Mouse (Mus musculus): ENCODE data around the gene H2-M11. TPM values are rescaled to one million over a fixed set of nuclear protein-coding genes. Genes with fewer than 3 reads are reported as not detected.

H2-M11 gene
- total RNA-seq (2021) = not detected
- long read RNA-seq, experiment 1 = 0 reads
- long read RNA-seq, experiment 2 = 0 reads

DNA sequence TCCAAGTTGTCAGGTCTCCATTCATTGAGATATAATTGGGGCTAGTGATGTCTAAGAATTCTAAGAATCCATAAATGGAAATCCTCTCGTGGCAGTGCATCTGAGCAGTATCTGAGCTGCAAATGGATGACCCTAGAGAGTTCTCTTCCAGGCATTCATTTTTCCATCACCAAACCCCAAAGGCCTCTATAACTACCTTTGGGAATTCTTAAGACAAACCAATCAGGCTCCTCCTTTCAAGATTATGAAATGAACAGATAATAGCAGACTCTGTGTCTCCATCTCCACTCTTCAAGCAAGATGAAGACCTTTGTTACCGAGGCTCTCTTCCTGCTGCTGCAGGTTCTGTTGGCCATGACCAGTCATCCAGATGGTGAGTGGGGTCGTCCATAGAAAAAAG is at the start of gene H2-M11:
H2-M11 (plus strand) TSS at position 301 of the 400 bp plus-strand sequence.
- DNase-seq (ENCODE audit: low spot score in 2 of 2) = no peak

DNA sequence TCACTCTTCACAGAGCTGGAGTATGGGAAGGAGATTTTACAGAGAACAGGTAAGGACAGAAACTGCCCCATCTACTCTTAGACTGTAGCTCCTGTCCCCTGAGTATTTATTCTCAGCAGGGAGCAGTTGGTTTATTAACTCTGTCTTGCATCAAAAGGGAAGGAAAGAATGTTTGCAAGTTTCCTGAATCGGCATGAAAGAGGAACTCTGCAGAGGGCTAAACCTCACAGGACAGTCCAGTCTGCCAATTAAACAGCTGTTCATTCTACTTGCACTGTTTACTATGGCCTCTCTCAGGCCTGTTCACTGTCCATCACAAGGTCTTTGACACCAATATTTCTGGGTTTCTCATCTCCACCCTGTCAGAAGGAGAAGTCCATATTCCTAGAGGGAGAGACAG is 46.4 kb upstream of the H2-M11 start:
- no peak for DNase-seq (ENCODE audit: low spot score in 2 of 2)

GRCm38 (mm10) chr17:36503910-36504309 is 43.0 kb upstream of the H2-M11 start:
- no peak for DNase-seq (ENCODE audit: low spot score in 2 of 2)

Other genes with a start within 250 kb of the H2-M11 start
- not detected for gene H2-M10.1, start 220.9 kb upstream of the H2-M11 start, total RNA-seq (2021)
- gene H2-M10.3, start 178.7 kb upstream of the H2-M11 start, total RNA-seq (2021) = not detected
- not detected for gene H2-M10.4, start 84.7 kb upstream of the H2-M11 start, total RNA-seq (2021)
- gene H2-M9, start 95.6 kb downstream of the H2-M11 start, total RNA-seq (2021) = not detected
- gene H2-M1, start 125.1 kb downstream of the H2-M11 start, total RNA-seq (2021) = not detected
- gene H2-M10.5, start 225.8 kb downstream of the H2-M11 start, total RNA-seq (2021) = not detected

Data from left cerebral cortex, adult 18-20 months (tissue).